Mouse (Mus musculus) lung, embryonic 16.5 days (tissue): ENCODE data around the gene Gm3127. TPM values are rescaled to one million over a fixed set of nuclear protein-coding genes. Genes with fewer than 3 reads are reported as not detected.
"Not testable (repeated sequence)": the region's sequence is repeated elsewhere in the genome, so short reads cannot be mapped to it uniquely, and the experiment has no call there.

Source experiments
- ATAC-seq: fragments of 200-750 bp; cut with Nextera tagmentation; 2 replicates; pipeline ENCODE4 v1.8.0; 2017; ENCODE audit warnings: low read depth, mild to moderate bottlenecking, moderate library complexity
- H3K27ac ChIP-seq: fragments of 300-500 bp; sonication (generic); 2 replicates; pipeline ENCODE4 v1.5.1; 2014; ENCODE audit warnings: mild to moderate bottlenecking, control low read depth, low read length
- H3K27me3 ChIP-seq: fragments of 300-500 bp; sonication (generic); 2 replicates; pipeline ENCODE4 v1.6.1; 2014; ENCODE audit warnings: low read depth, low read length, mixed read lengths; ENCODE audit not compliant: control insufficient read depth, insufficient read depth
- H3K36me3 ChIP-seq: fragments of 300-500 bp; sonication (generic); 2 replicates; pipeline ENCODE4 v1.6.1; 2014; ENCODE audit warnings: low read length; ENCODE audit not compliant: control insufficient read depth, insufficient read depth
- H3K4me1 ChIP-seq: fragments of 300-500 bp; sonication (generic); replicated peaks from 2 replicates; pipeline ENCODE4 v1.6.1; 2014; ENCODE audit warnings: low read length, mixed read lengths; ENCODE audit not compliant: control insufficient read depth, insufficient read depth
- H3K4me2 ChIP-seq: fragments of 300-500 bp; sonication (generic); 2 replicates; pipeline ENCODE4 v1.6.1; 2014; ENCODE audit warnings: low read depth, low read length, control low read depth
- H3K4me3 ChIP-seq: fragments of 300-500 bp; sonication (generic); 2 replicates; pipeline ENCODE4 v1.5.1; 2014; ENCODE audit warnings: mild to moderate bottlenecking, low read length, control low read depth
- H3K9ac ChIP-seq: fragments of 300-500 bp; sonication (generic); 2 replicates; pipeline ENCODE4 v1.6.1; 2014; ENCODE audit warnings: low read length, control low read depth
- H3K9me3 ChIP-seq: fragments of 300-500 bp; sonication (generic); 2 replicates; pipeline ENCODE4 v1.6.1; 2016; ENCODE audit warnings: low read length; ENCODE audit not compliant: control insufficient read depth
- WGBS: fragments of 180-500 bp; shearing (Covaris S2); extraction: QIAGEN DNeasy Blood & Tissue Kit; methylation state at CpG from one replicate; pipeline ENCODE4 v1.1.7; 2014; 5-methylcytosine and 5-hydroxymethylcytosine counted together
- polyA plus RNA-seq: library from polyadenylated mRNA; unstranded; fragments of >200 nt; fragmentation: Nextera tagmentation; extraction: Ambion mirVana; gene quantifications from 2 replicates; pipeline ENCODE4 v1.2.1, GENCODE M21; 2015

The Gm3127 gene
- not detected in 2 replicates for polyA plus RNA-seq

- H3K27me3 ChIP-seq, H3K4me2 ChIP-seq, H3K9me3 ChIP-seq, H3K9ac ChIP-seq, H3K4me3 ChIP-seq, H3K36me3 ChIP-seq, H3K4me1 ChIP-seq, ATAC-seq, H3K27ac ChIP-seq: not testable (repeated sequence)
- WGBS = no CpG with 5 or more reads among the region's 2 CpGs
These were observed at the start of gene Gm3127 for GRCm38 (mm10) chr14:4164730-4165129. Gene Gm3127 (plus strand): TSS chr14:4165030.

DNA sequence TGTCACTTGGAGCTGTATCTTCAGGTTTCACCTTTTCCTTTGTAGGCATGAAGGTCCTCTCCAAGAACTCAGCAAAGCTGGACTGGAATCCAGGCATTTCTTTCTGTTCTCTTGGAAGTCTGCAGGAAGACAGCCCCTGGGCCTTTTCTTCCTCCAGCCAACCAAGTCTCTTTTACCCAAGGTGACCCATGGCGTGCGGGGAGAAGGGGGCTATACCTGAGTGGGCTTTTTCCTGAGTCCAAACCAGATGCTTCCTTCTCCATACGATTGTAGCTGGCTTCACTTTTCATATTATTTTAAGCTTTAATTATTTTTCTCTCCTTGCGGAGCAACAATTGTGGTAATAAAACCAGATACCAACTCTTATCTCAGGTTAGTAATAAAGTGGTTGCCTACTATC lies 23.2 kb upstream of the Gm3127 start:
- not testable (repeated sequence) for H3K27ac ChIP-seq, H3K9me3 ChIP-seq, ATAC-seq, H3K27me3 ChIP-seq, H3K4me2 ChIP-seq, H3K4me3 ChIP-seq, H3K4me1 ChIP-seq, H3K36me3 ChIP-seq, H3K9ac ChIP-seq
- WGBS = 85% methylated on average over 3 of the region's 4 CpGs

- not testable (repeated sequence) for H3K9me3 ChIP-seq, H3K9ac ChIP-seq, H3K27ac ChIP-seq, H3K36me3 ChIP-seq, ATAC-seq, H3K27me3 ChIP-seq, H3K4me1 ChIP-seq
- H3K4me3 ChIP-seq = peak overlapping the region; percentile 19
- 7% methylated on average over 11 of the region's 14 CpGs for WGBS
- peak overlapping the region; percentile 48 for H3K4me2 ChIP-seq
These were observed 17.2 kb downstream of the Gm3127 start for GRCm38 (mm10) chr14:4182030-4182429.

- not testable (repeated sequence) for H3K27ac ChIP-seq, H3K9me3 ChIP-seq, H3K9ac ChIP-seq, H3K36me3 ChIP-seq, H3K27me3 ChIP-seq, ATAC-seq, H3K4me1 ChIP-seq
- 16% methylated on average over 32 of the region's 59 CpGs for WGBS
- peak within 1 kb of the TSS; percentile 48 for H3K4me2 ChIP-seq
- H3K4me3 ChIP-seq = peak within 1 kb of the TSS; percentile 19
These were observed 17.8 kb downstream of the Gm3127 start, which contains the start of gene Gm2974 for GRCm38 (mm10) chr14:4182491-4183210. Gene Gm2974 (plus strand): TSS chr14:4182576.

GRCm38 (mm10) chr14:4183375-4183774 lies 18.5 kb downstream of the Gm3127 start:
- not testable (repeated sequence) for H3K4me1 ChIP-seq, H3K9me3 ChIP-seq, H3K4me2 ChIP-seq, ATAC-seq, H3K9ac ChIP-seq, H3K4me3 ChIP-seq, H3K36me3 ChIP-seq, H3K27ac ChIP-seq, H3K27me3 ChIP-seq
- 26% methylated on average over 4 of the region's 10 CpGs for WGBS

Other genes starting within 250 kb of the Gm3127 start
- not detected in 2 replicates for gene Gm3029, start 233.3 kb upstream of the Gm3127 start, polyA plus RNA-seq
- gene Gm3095, start 201.5 kb upstream of the Gm3127 start, polyA plus RNA-seq = not detected in 2 replicates
- gene Gm3099, start 166.6 kb upstream of the Gm3127 start, polyA plus RNA-seq = not detected in 2 replicates
- not detected in 2 replicates for gene Gm5796, start 141.1 kb upstream of the Gm3127 start, polyA plus RNA-seq
- gene Gm3115, start 80.9 kb upstream of the Gm3127 start, polyA plus RNA-seq = not detected in 2 replicates
- 0.16 and 0.36 TPM in 2 replicates for gene Gm8108, start 54.5 kb upstream of the Gm3127 start, polyA plus RNA-seq
- 0.23 and 0.33 TPM in 2 replicates for gene Gm2974, start 17.5 kb downstream of the Gm3127 start, polyA plus RNA-seq
- gene Gm3138, start 84.6 kb downstream of the Gm3127 start, polyA plus RNA-seq = not detected in 2 replicates
- gene Gm3149, start 152.3 kb downstream of the Gm3127 start, polyA plus RNA-seq = not detected in 2 replicates
- 0.10 and 0.35 TPM in 2 replicates for gene 2610042L04Rik, start 169.7 kb downstream of the Gm3127 start, polyA plus RNA-seq
- gene Gm3159, start 232.5 kb downstream of the Gm3127 start, polyA plus RNA-seq = not detected in 2 replicates